Mouse (Mus musculus): ENCODE measurements around the gene Dnajb6. TPM values are rescaled to one million over a fixed set of nuclear protein-coding genes. Genes with fewer than 3 reads are reported as not detected.

The Dnajb6 gene
- polyA plus RNA-seq (2015; fragmentation: Illumina TruSeq; extraction: RNeasy Lipid Tissue Mini Kit (QIAGEN cat#74804); ENCODE audit: low read depth, low replicate concordance), result 265 TPM

GRCm38 (mm10) chr5:29735557-29736061 lies at the start of gene Dnajb6, which contains the start of gene Gm5129:
Gene Dnajb6 (plus strand): TSS chr5:29735688.
Gene Gm5129 (minus strand): TSS chr5:29735936.

Other genes starting within 250 kb of the Dnajb6 start
- gene Ube3c, start 166.4 kb upstream of the Dnajb6 start, polyA plus RNA-seq (2015; fragmentation: Illumina TruSeq; extraction: RNeasy Lipid Tissue Mini Kit (QIAGEN cat#74804); ENCODE audit: low read depth, low replicate concordance), result 52.4 TPM
- not detected for gene Gm5129, start 248 bp downstream of the Dnajb6 start, polyA plus RNA-seq (2015; fragmentation: Illumina TruSeq; extraction: RNeasy Lipid Tissue Mini Kit (QIAGEN cat#74804); ENCODE audit: low read depth, low replicate concordance)

Measured in brain, adult 10 weeks (tissue).